Mouse (Mus musculus) CD4-positive, CD25-positive, alpha-beta regulatory T cell, adult 2 months (primary cell): ENCODE data around the gene Zbtb8b.

Experiments used
- DNase-seq: peaks from one replicate; pipeline ENCODE4 v3.0.0-alpha.2; 2012; ENCODE audit warnings: low read depth, low spot score

Gene Zbtb8b

GRCm38 (mm10) chr4:129376961-129377545 lies 63.6 kb downstream of the Zbtb8b start:
- DNase-seq: peak; percentile 63

GRCm38 (mm10) chr4:129375821-129376220 lies 64.8 kb downstream of the Zbtb8b start:
- no peak for DNase-seq
